Mouse (Mus musculus): ENCODE results near the gene Gm8127.
"Not testable (repeated sequence)": the region's sequence is repeated elsewhere in the genome, so short reads cannot be mapped to it uniquely, and the experiment has no call there.

Gene Gm8127

GRCm38 (mm10) chr14:43293503-43293902 lies at the start of gene Gm8127:
Gm8127 (minus strand) TSS chr14:43293832.
- DNase-seq (ENCODE audit: low spot score in 2 of 2) = not testable (repeated sequence)

GRCm38 (mm10) chr14:43337646-43338045 lies 44.0 kb upstream of the Gm8127 start:
- DNase-seq (ENCODE audit: low spot score in 2 of 2) = not testable (repeated sequence)

GRCm38 (mm10) chr14:43331362-43331880 lies 37.8 kb upstream of the Gm8127 start:
- DNase-seq (ENCODE audit: low spot score in 2 of 2) = not testable (repeated sequence)

GRCm38 (mm10) chr14:43328603-43329002 lies 35.0 kb upstream of the Gm8127 start:
- not testable (repeated sequence) for DNase-seq (ENCODE audit: low spot score in 2 of 2)

- DNase-seq (ENCODE audit: low spot score in 2 of 2) = not testable (repeated sequence)
Measured at GRCm38 (mm10) chr14:43319516-43319915, 25.9 kb upstream of the Gm8127 start.

GRCm38 (mm10) chr14:43278681-43279080 lies 15.0 kb downstream of the Gm8127 start:
- not testable (repeated sequence) for DNase-seq (ENCODE audit: low spot score in 2 of 2)

GRCm38 (mm10) chr14:43278146-43278545 lies 15.5 kb downstream of the Gm8127 start:
- not testable (repeated sequence) for DNase-seq (ENCODE audit: low spot score in 2 of 2)

GRCm38 (mm10) chr14:43277468-43277867 lies 16.2 kb downstream of the Gm8127 start:
- not testable (repeated sequence) for DNase-seq (ENCODE audit: low spot score in 2 of 2)

GRCm38 (mm10) chr14:43275752-43276151 lies 17.9 kb downstream of the Gm8127 start:
- not testable (repeated sequence) for DNase-seq (ENCODE audit: low spot score in 2 of 2)

GRCm38 (mm10) chr14:43274986-43275511 lies 18.6 kb downstream of the Gm8127 start, which contains the start of gene Gm9732:
Gm9732 (plus strand) TSS chr14:43275036.
- DNase-seq (ENCODE audit: low spot score in 2 of 2) = peak in 1 of 2 experiments; percentile 31

- not testable (repeated sequence) for DNase-seq (ENCODE audit: low spot score in 2 of 2)
Measured at GRCm38 (mm10) chr14:43273161-43273560, 20.5 kb downstream of the Gm8127 start.

GRCm38 (mm10) chr14:43269211-43269610 lies 24.4 kb downstream of the Gm8127 start:
- DNase-seq (ENCODE audit: low spot score in 2 of 2) = not testable (repeated sequence)

GRCm38 (mm10) chr14:43268521-43269084 lies 25.0 kb downstream of the Gm8127 start:
- not testable (repeated sequence) for DNase-seq (ENCODE audit: low spot score in 2 of 2)

- not testable (repeated sequence) for DNase-seq (ENCODE audit: low spot score in 2 of 2)
Measured at GRCm38 (mm10) chr14:43263421-43263820, 30.2 kb downstream of the Gm8127 start.

GRCm38 (mm10) chr14:43258349-43258748 lies 35.3 kb downstream of the Gm8127 start, which contains the start of gene Gm8126:
Gm8126 (plus strand) TSS chr14:43258649.
- not testable (repeated sequence) for DNase-seq (ENCODE audit: low spot score in 2 of 2)

GRCm38 (mm10) chr14:43256511-43256910 lies 37.1 kb downstream of the Gm8127 start:
- DNase-seq (ENCODE audit: low spot score in 2 of 2) = not testable (repeated sequence)

- not testable (repeated sequence) for DNase-seq (ENCODE audit: low spot score in 2 of 2)
Measured at GRCm38 (mm10) chr14:43250549-43251253, 42.9 kb downstream of the Gm8127 start.

GRCm38 (mm10) chr14:43249611-43250170 lies 43.9 kb downstream of the Gm8127 start:
- DNase-seq (ENCODE audit: low spot score in 2 of 2) = not testable (repeated sequence)
